Mouse (Mus musculus) right cerebral cortex, postnatal 14 days (tissue): ENCODE measurements around the gene Irf2bp1.

ENCODE experiments used
- DNase-seq: peaks from one replicate; pipeline ENCODE4 v3.0.0; 2022

Gene Irf2bp1

GRCm38 (mm10) chr7:19001066-19001806 lies 2.6 kb upstream of the Irf2bp1 start:
- DNase-seq, result no peak

- no peak for DNase-seq
Observed at GRCm38 (mm10) chr7:19001807-19002085, 2.1 kb upstream of the Irf2bp1 start.

- DNase-seq, result no peak
Observed at GRCm38 (mm10) chr7:19002115-19002514, 1.7 kb upstream of the Irf2bp1 start.

- no peak for DNase-seq
Observed at GRCm38 (mm10) chr7:19002848-19003498, 871 bp upstream of the Irf2bp1 start.

- no peak for DNase-seq
Observed at GRCm38 (mm10) chr7:19004631-19005079, 811 bp downstream of the Irf2bp1 start.

GRCm38 (mm10) chr7:19005417-19006121 lies 1.7 kb downstream of the Irf2bp1 start:
- DNase-seq, result no peak

- peak; percentile 82 for DNase-seq
Observed at GRCm38 (mm10) chr7:19006476-19006875, 2.6 kb downstream of the Irf2bp1 start.

- DNase-seq, result no peak
Observed at GRCm38 (mm10) chr7:19007026-19007977, 3.5 kb downstream of the Irf2bp1 start.

GRCm38 (mm10) chr7:19010581-19010980 lies 6.7 kb downstream of the Irf2bp1 start:
- no peak for DNase-seq

GRCm38 (mm10) chr7:19012025-19012621 lies 8.3 kb downstream of the Irf2bp1 start:
- DNase-seq, result no peak

GRCm38 (mm10) chr7:19012882-19013281 lies 9.0 kb downstream of the Irf2bp1 start:
- no peak for DNase-seq

GRCm38 (mm10) chr7:19014452-19014851 lies 10.6 kb downstream of the Irf2bp1 start:
- DNase-seq, result no peak

GRCm38 (mm10) chr7:19016042-19016441 lies 12.2 kb downstream of the Irf2bp1 start:
- DNase-seq, result no peak

- no peak for DNase-seq
Observed at GRCm38 (mm10) chr7:19017909-19018308, 14.1 kb downstream of the Irf2bp1 start.

GRCm38 (mm10) chr7:19021048-19021447 lies 17.2 kb downstream of the Irf2bp1 start:
- DNase-seq, result no peak

GRCm38 (mm10) chr7:19022189-19022958 lies 18.5 kb downstream of the Irf2bp1 start:
- no peak for DNase-seq

- DNase-seq, result no peak
Observed at GRCm38 (mm10) chr7:19023357-19023814, 19.5 kb downstream of the Irf2bp1 start, which contains the start of gene Foxa3. TSS of gene Foxa3 (minus strand) at chr7:19023538.

GRCm38 (mm10) chr7:19024096-19024506 lies 20.3 kb downstream of the Irf2bp1 start, which contains the start of gene Sympk:
TSS of gene Sympk (plus strand) at chr7:19024377.
- peak; percentile 94 for DNase-seq

- DNase-seq, result no peak
Observed at GRCm38 (mm10) chr7:19024581-19025255, 20.9 kb downstream of the Irf2bp1 start.

GRCm38 (mm10) chr7:19028067-19028466 lies 24.2 kb downstream of the Irf2bp1 start:
- no peak for DNase-seq
